Mouse (Mus musculus) ES-Bruce4 (cell line): Measurements from ENCODE around the gene Zdhhc13. TPM values are rescaled to one million over a fixed set of nuclear protein-coding genes. Genes with fewer than 3 reads are reported as not detected.

Experiments used
- H3K27ac ChIP-seq: 2 replicates; pipeline ENCODE4 v1.5.1; 2012; ENCODE audit warnings: low read length, inconsistent platforms; ENCODE audit not compliant: insufficient read depth
- H3K27me3 ChIP-seq: 2 replicates; pipeline ENCODE4 v1.6.1; 2012; ENCODE audit warnings: mild to moderate bottlenecking, low read length, inconsistent platforms; ENCODE audit not compliant: control insufficient read depth, poor library complexity, insufficient read depth, severe bottlenecking
- H3K36me3 ChIP-seq: 2 replicates; pipeline ENCODE4 v1.6.1; 2012; ENCODE audit warnings: inconsistent platforms, mild to moderate bottlenecking, low read length, moderate library complexity; ENCODE audit not compliant: control insufficient read depth, poor library complexity, insufficient read depth, severe bottlenecking
- H3K4me1 ChIP-seq: one replicate; pipeline ENCODE4 v1.8.1; 2011; ENCODE audit warnings: low read length; ENCODE audit not compliant: control insufficient read depth, insufficient read depth
- H3K4me3 ChIP-seq: 2 replicates; pipeline ENCODE4 v1.5.1; 2011; ENCODE audit warnings: low read depth, mild to moderate bottlenecking, low read length
- H3K9ac ChIP-seq: 2 replicates; pipeline ENCODE4 v1.6.1; 2012; ENCODE audit warnings: low read depth, mild to moderate bottlenecking, inconsistent platforms; ENCODE audit not compliant: poor library complexity, severe bottlenecking
- H3K9me3 ChIP-seq: replicated peaks from 2 replicates; pipeline ENCODE4 v1.6.1; 2012; ENCODE audit warnings: mild to moderate bottlenecking, low read length, inconsistent platforms; ENCODE audit not compliant: control insufficient read depth, poor library complexity, insufficient read depth, severe bottlenecking
- CTCF ChIP-seq: IDR thresholded peaks from one replicate; pipeline ENCODE4 v1.8.1; 2011; ENCODE audit warnings: low read depth, low read length
- EP300 ChIP-seq: IDR thresholded peaks from 2 replicates; pipeline ENCODE4 v1.6.1; 2011; ENCODE audit warnings: low read depth, low read length; ENCODE audit not compliant: insufficient read depth
- POLR2A ChIP-seq: IDR thresholded peaks from one replicate; pipeline ENCODE4 v1.8.1; 2011; ENCODE audit warnings: low read length; ENCODE audit not compliant: insufficient read depth
- polyA plus RNA-seq: library from polyadenylated mRNA; stranded (reverse); fragments of >200 nt; gene quantifications from 2 replicates; pipeline ENCODE4 v1.2.4, GENCODE M21; 2011; ENCODE audit warnings: low read depth; ENCODE audit not compliant: missing spikeins, insufficient read depth, insufficient read length

Gene Zdhhc13
- polyA plus RNA-seq, 1 experiment: 52.1 TPM

GRCm38 (mm10) chr7:48864199-48864598 lies 75.4 kb downstream of the Zdhhc13 start:
- peaks cover 18% of the 10 kb centered on the region; the same call in 1 of the 2 replicates for H3K36me3 ChIP-seq
- TF ChIP-seq EP300 (no peak), CTCF (no peak), POLR2A (no peak)
- no peaks in the 10 kb centered on the region for H3K4me1 ChIP-seq
- H3K9me3 ChIP-seq: no peaks in the 10 kb centered on the region
- H3K27ac ChIP-seq: no peak overlapping the region
- H3K9ac ChIP-seq: no peak overlapping the region
- no peak overlapping the region for H3K4me3 ChIP-seq
- no peaks in the 10 kb centered on the region for H3K27me3 ChIP-seq

- H3K9ac ChIP-seq: no peak overlapping the region
- H3K4me1 ChIP-seq: no peaks in the 10 kb centered on the region
- H3K27me3 ChIP-seq: no peaks in the 10 kb centered on the region
- no peak overlapping the region for H3K4me3 ChIP-seq
- peaks cover 21% of the 10 kb centered on the region for H3K36me3 ChIP-seq
- no peaks in the 10 kb centered on the region for H3K9me3 ChIP-seq
- TF ChIP-seq EP300 (no peak), POLR2A (no peak), CTCF (no peak)
- no peak overlapping the region for H3K27ac ChIP-seq
Measured at GRCm38 (mm10) chr7:48864671-48865458, 76.1 kb downstream of the Zdhhc13 start.

- peaks cover 46% of the 10 kb centered on the region for H3K36me3 ChIP-seq
- H3K27me3 ChIP-seq: no peaks in the 10 kb centered on the region
- no peak overlapping the region for H3K4me3 ChIP-seq
- no peaks in the 10 kb centered on the region for H3K9me3 ChIP-seq
- TF ChIP-seq CTCF (no peak), EP300 (no peak), POLR2A (no peak)
- no peaks in the 10 kb centered on the region for H3K4me1 ChIP-seq
- H3K27ac ChIP-seq: no peak overlapping the region
- H3K9ac ChIP-seq: no peak overlapping the region
Measured at GRCm38 (mm10) chr7:48867576-48867975, 78.8 kb downstream of the Zdhhc13 start.

- no peak overlapping the region for H3K4me3 ChIP-seq
- H3K4me1 ChIP-seq: no peaks in the 10 kb centered on the region
- no peak overlapping the region for H3K27ac ChIP-seq
- no peaks in the 10 kb centered on the region for H3K9me3 ChIP-seq
- peaks cover 66% of the 10 kb centered on the region for H3K36me3 ChIP-seq
- H3K27me3 ChIP-seq: no peaks in the 10 kb centered on the region
- H3K9ac ChIP-seq: no peak overlapping the region
- TF ChIP-seq POLR2A (no peak), CTCF (no peak), EP300 (no peak)
Measured at GRCm38 (mm10) chr7:48870144-48870543, 81.3 kb downstream of the Zdhhc13 start.

- no peaks in the 10 kb centered on the region for H3K27me3 ChIP-seq
- peaks cover 63% of the 10 kb centered on the region for H3K36me3 ChIP-seq
- H3K9ac ChIP-seq: no peak overlapping the region
- H3K27ac ChIP-seq: no peak overlapping the region
- TF ChIP-seq EP300 (no peak), POLR2A (no peak), CTCF (no peak)
- H3K4me3 ChIP-seq: no peak overlapping the region
- H3K4me1 ChIP-seq: no peaks in the 10 kb centered on the region
- H3K9me3 ChIP-seq: no peaks in the 10 kb centered on the region
Measured at GRCm38 (mm10) chr7:48870579-48871180, 81.9 kb downstream of the Zdhhc13 start.

- peaks cover 66% of the 10 kb centered on the region for H3K36me3 ChIP-seq
- TF ChIP-seq EP300 (no peak), CTCF (no peak), POLR2A (no peak)
- H3K4me3 ChIP-seq: no peak overlapping the region
- H3K27ac ChIP-seq: no peak overlapping the region
- no peak overlapping the region for H3K9ac ChIP-seq
- no peaks in the 10 kb centered on the region for H3K9me3 ChIP-seq
- no peaks in the 10 kb centered on the region for H3K4me1 ChIP-seq
- H3K27me3 ChIP-seq: no peaks in the 10 kb centered on the region
Measured at GRCm38 (mm10) chr7:48871292-48871691, 82.5 kb downstream of the Zdhhc13 start.
